Mouse (Mus musculus): ENCODE measurements at regions not wholly inside any gene's neighbourhood (a gene's known extent, or its start where the extent isn't known, plus 50 kb on each side); places are given as distances from the start of the nearest gene placed in this dataset.

GRCm38 (mm10) chr9:47167681-47168240 is 169.2 kb downstream of the Gm4791 start:
- no peak for TF ChIP-seq CTCF (IDR thresholded peaks at IDR 0.05; ENCODE audit: low read depth, low read length)
- no peak for TF ChIP-seq POLR2A (IDR thresholded peaks at IDR 0.05; ENCODE audit: extremely low read depth, insufficient read depth, low read length)
